Mouse (Mus musculus): ENCODE measurements around the gene Jmjd7. TPM values are rescaled to one million over a fixed set of nuclear protein-coding genes. Genes with fewer than 3 reads are reported as not detected.

Jmjd7 gene
- 1 to 10 TPM; 3.6 to 4.6 (median 4.2) TPM for total RNA-seq (2022)

GRCm38 (mm10) chr2:120026984-120027949 is at the start of gene Jmjd7, which contains the start of gene Gm28042:
Jmjd7 (plus strand) TSS chr2:120027483.
Gm28042 (plus strand) TSS chr2:120027493.
- peak; percentile 74 to 77 for DNase-seq (ENCODE audit: low spot score in 2 of 2)

GRCm38 (mm10) chr2:119980343-119980986 is 46.8 kb upstream of the Jmjd7 start:
- DNase-seq (ENCODE audit: low spot score in 2 of 2) = no peak

- no peak for DNase-seq (ENCODE audit: low spot score in 2 of 2)
Measured at GRCm38 (mm10) chr2:119981631-119982030, 45.7 kb upstream of the Jmjd7 start.

- DNase-seq (ENCODE audit: low spot score in 2 of 2) = no peak
Measured at GRCm38 (mm10) chr2:119985871-119986270, 41.4 kb upstream of the Jmjd7 start.

GRCm38 (mm10) chr2:119986369-119986768 is 40.9 kb upstream of the Jmjd7 start:
- DNase-seq (ENCODE audit: low spot score in 2 of 2) = no peak

- DNase-seq (ENCODE audit: low spot score in 2 of 2) = no peak
Measured at GRCm38 (mm10) chr2:119987441-119987840, 39.8 kb upstream of the Jmjd7 start.

GRCm38 (mm10) chr2:119988952-119989351 is 38.3 kb upstream of the Jmjd7 start:
- DNase-seq (ENCODE audit: low spot score in 2 of 2) = no peak

- no peak for DNase-seq (ENCODE audit: low spot score in 2 of 2)
Measured at GRCm38 (mm10) chr2:119990881-119991280, 36.4 kb upstream of the Jmjd7 start.

- DNase-seq (ENCODE audit: low spot score in 2 of 2) = no peak
Measured at GRCm38 (mm10) chr2:119992349-119992748, 34.9 kb upstream of the Jmjd7 start.

GRCm38 (mm10) chr2:119993515-119993914 is 33.8 kb upstream of the Jmjd7 start:
- DNase-seq (ENCODE audit: low spot score in 2 of 2) = no peak

- no peak for DNase-seq (ENCODE audit: low spot score in 2 of 2)
Measured at GRCm38 (mm10) chr2:119994839-119995238, 32.4 kb upstream of the Jmjd7 start.

- no peak for DNase-seq (ENCODE audit: low spot score in 2 of 2)
Measured at GRCm38 (mm10) chr2:119995391-119996281, 31.6 kb upstream of the Jmjd7 start.

- DNase-seq (ENCODE audit: low spot score in 2 of 2) = no peak
Measured at GRCm38 (mm10) chr2:119997354-119997753, 29.9 kb upstream of the Jmjd7 start.

GRCm38 (mm10) chr2:119999731-120000130 is 27.6 kb upstream of the Jmjd7 start:
- DNase-seq (ENCODE audit: low spot score in 2 of 2) = no peak

- no peak for DNase-seq (ENCODE audit: low spot score in 2 of 2)
Measured at GRCm38 (mm10) chr2:120000882-120001584, 26.2 kb upstream of the Jmjd7 start.

GRCm38 (mm10) chr2:120001956-120002355 is 25.3 kb upstream of the Jmjd7 start:
- no peak for DNase-seq (ENCODE audit: low spot score in 2 of 2)

GRCm38 (mm10) chr2:120003970-120004369 is 23.3 kb upstream of the Jmjd7 start:
- no peak for DNase-seq (ENCODE audit: low spot score in 2 of 2)

- DNase-seq (ENCODE audit: low spot score in 2 of 2) = no peak
Measured at GRCm38 (mm10) chr2:120006696-120007095, 20.6 kb upstream of the Jmjd7 start.

GRCm38 (mm10) chr2:120007680-120008210 is 19.5 kb upstream of the Jmjd7 start:
- no peak for DNase-seq (ENCODE audit: low spot score in 2 of 2)

- DNase-seq (ENCODE audit: low spot score in 2 of 2) = no peak
Measured at GRCm38 (mm10) chr2:120008672-120009071, 18.6 kb upstream of the Jmjd7 start.

Measured in left cerebral cortex, adult 8-10 months (tissue).